Mouse (Mus musculus) retina, adult 2 months (tissue): Measurements from ENCODE around the gene Fbxl15.

Source experiments
- DNase-seq: peaks from one replicate; pipeline ENCODE4 v3.0.0-alpha.2; 2012; ENCODE audit warnings: low read depth, low spot score

Gene Fbxl15

GRCm38 (mm10) chr19:46322996-46323572 lies 4.9 kb upstream of the Fbxl15 start:
- DNase-seq = no peak

DNA sequence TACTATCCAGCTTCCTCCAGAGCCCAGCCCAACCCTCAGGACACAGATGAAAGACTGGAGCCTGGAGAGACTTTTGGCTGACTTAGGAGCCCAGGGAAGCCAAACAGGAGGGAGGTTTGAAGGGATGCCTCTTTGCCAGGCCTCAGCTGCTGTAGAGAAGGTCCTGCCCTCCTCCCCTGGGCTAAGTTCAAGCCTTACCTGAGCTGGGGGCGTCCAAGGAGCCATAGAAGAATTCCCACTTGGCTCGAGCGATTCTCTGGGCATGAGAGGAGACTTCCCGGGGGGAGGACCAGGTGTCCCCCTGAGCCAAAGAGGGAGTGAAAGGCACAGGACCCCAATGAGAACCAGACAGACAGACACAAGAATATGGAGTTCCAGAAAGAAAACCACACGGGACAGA lies 4.3 kb upstream of the Fbxl15 start:
- no peak for DNase-seq

DNA sequence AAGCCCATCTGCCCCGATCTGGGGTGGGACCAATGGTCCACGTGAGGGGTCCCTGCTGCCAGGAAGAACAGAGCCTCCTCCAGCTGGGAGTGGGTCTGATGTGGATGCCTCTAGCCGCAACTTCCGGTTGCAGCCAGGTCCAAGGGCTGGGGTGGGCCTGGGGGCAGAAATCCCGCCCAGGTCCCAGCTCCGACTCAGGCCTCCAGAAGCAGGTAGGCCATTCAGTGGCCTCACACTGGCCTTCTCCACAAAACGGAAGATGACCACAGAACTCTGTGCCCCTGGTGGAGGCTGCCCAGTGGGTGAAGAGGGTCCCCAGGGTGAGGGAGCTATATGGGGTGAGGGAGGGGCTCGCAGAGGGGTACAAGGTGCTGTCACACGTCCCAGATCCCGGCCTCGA lies 3.6 kb upstream of the Fbxl15 start:
- DNase-seq = no peak

DNA sequence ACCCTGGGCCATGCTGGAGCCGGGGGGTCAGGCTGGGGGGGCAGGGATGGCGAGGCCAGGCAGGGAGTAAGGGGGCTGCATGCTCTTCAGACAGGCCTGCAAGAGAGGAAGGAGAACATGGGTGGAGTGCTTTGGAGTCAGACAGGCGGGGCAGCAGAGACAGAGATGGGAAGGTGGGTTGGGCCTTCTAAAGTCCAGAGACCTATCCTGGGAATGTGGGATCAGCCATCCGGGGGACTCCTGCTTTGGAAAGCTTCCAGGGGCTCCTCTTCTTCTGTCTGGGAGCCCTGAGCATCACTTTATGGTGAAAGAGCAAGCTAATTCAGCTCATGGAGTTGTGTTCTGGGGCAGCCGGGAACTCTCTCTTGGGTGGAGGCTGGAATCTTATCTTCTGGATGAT lies 3.1 kb upstream of the Fbxl15 start:
- DNase-seq = no peak

- peak; percentile 73 for DNase-seq
Measured at GRCm38 (mm10) chr19:46326019-46326755, 1.8 kb upstream of the Fbxl15 start.

DNA sequence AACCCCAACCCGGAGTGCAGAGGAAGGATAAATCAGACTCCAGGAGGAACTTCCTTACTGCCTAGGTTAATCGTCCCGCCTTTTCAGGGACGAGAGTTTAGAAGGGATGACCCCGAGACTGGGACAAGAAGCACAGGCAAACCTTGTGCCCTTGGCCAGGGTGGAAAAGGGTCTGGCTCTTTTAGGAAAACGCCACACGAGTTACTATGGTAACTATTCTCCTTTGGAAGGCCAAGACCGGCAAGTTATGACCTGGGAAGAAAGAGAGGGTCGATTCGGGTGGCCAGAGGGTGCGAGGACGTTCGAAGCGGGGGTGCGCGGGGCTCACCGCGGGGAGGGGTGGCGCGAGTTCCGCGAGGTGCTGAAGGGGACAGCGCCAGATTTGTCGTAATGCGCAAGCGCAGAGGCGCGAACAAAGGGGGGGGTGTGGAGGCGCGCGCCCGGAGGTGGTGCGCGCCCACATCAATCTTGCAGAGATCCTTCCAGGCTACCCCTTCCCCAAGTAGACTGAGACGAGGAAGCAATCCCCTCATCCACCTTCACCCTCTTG lies 1.2 kb upstream of the Fbxl15 start, which contains the start of gene Psd:
Gene Psd, minus strand, starts transcription at position 401 of the 550 bp plus-strand sequence.
- no peak for DNase-seq

DNA sequence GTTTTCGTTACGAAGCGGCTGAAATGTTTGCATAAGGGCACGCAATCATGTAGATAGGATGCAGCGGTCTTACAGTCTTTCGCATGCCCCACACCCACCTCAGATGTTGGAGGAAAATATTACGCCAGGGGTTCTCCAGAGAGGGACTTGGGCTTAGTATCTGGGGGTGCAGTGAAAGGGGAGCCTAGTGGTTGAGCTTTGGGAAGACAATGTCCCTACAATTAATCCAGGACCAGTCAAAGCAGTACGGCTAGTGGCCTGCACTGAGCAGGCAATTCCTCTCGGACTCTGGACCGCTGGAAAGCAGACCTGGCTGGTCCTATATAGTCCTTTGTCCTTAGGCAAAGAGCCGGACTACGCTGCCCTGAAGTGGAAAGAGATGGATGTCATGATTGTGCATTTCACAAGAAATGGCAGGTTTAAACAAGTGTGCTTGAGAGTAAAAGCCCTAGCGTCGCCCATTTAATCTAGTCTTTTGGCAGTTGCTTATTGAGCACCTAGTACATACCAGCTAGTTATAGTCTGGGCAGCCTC lies 386 bp upstream of the Fbxl15 start:
- no peak for DNase-seq

DNA sequence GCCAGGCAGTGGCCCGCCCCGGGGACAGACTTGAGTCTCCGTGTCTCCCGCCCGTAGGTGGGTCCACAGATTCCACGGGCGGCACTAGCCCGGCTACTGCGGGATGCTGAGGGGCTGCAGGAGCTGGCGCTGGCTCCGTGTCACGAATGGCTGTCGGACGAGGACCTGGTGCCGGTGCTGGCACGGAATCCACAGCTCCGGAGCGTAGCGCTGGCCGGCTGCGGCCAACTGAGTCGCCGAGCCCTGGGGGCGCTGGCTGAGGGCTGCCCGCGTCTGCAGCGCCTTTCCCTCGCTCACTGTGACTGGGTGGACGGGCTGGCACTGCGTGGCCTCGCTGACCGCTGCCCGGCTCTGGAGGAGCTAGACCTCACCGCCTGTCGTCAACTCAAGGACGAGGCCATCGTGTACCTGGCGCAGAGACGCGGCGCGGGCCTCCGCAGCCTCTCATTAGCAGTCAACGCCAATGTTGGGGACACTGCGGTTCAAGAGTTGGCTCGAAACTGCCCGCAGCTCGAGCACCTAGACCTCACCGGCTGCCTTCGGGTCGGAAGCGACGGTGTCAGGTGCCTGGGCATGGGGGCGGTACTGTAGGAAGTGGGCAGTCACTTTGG lies 1.2 kb downstream of the Fbxl15 start:
- DNase-seq = no peak

- no peak for DNase-seq
Measured at GRCm38 (mm10) chr19:46329951-46330350, 2.0 kb downstream of the Fbxl15 start.

GRCm38 (mm10) chr19:46330696-46331095 lies 2.7 kb downstream of the Fbxl15 start:
- no peak for DNase-seq

GRCm38 (mm10) chr19:46331326-46331725 lies 3.3 kb downstream of the Fbxl15 start:
- DNase-seq = no peak

- no peak for DNase-seq
Measured at GRCm38 (mm10) chr19:46331936-46332335, 4.0 kb downstream of the Fbxl15 start.

- DNase-seq = no peak
Measured at GRCm38 (mm10) chr19:46332721-46333339, 4.8 kb downstream of the Fbxl15 start.

GRCm38 (mm10) chr19:46333906-46334305 lies 5.9 kb downstream of the Fbxl15 start:
- no peak for DNase-seq

- no peak for DNase-seq
Measured at GRCm38 (mm10) chr19:46337719-46338330, 9.8 kb downstream of the Fbxl15 start.

DNA sequence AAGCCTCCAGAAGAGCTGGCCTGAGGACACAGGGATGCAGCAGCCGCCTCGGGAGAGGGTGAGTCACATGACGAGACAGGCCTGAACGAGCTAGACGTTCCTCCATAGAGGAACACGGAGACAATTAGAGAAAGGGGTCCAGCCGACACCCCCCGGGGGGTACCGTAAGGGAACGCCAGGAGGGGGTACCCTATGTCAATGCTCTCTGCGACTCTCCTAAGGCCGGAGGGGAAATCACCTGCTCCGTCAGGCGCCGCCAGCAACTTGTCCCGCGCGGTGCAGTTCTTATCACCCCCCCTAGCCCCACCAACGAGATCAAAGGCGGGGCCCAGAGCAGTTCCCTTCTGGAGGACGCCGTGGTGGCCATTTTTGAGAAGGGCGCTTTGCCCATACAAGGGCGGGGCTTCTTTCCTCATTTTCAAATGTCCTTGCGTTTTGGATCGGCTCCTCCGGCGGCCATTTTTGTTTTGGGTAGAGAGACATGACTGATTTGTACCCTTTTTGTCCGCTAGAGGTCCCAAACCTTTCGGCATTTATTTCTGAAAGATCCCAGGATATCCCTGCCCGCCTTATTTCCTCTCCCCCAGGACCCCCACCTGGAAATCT lies 10.4 kb downstream of the Fbxl15 start, which contains the start of gene Cuedc2:
Gene Cuedc2, minus strand, starts transcription at position 372 of the 606 bp plus-strand sequence.
- peak; percentile 97 for DNase-seq

- DNase-seq = no peak
Measured at GRCm38 (mm10) chr19:46338942-46339286, 10.9 kb downstream of the Fbxl15 start.

- DNase-seq = no peak
Measured at GRCm38 (mm10) chr19:46339287-46339971, 11.4 kb downstream of the Fbxl15 start.

DNA sequence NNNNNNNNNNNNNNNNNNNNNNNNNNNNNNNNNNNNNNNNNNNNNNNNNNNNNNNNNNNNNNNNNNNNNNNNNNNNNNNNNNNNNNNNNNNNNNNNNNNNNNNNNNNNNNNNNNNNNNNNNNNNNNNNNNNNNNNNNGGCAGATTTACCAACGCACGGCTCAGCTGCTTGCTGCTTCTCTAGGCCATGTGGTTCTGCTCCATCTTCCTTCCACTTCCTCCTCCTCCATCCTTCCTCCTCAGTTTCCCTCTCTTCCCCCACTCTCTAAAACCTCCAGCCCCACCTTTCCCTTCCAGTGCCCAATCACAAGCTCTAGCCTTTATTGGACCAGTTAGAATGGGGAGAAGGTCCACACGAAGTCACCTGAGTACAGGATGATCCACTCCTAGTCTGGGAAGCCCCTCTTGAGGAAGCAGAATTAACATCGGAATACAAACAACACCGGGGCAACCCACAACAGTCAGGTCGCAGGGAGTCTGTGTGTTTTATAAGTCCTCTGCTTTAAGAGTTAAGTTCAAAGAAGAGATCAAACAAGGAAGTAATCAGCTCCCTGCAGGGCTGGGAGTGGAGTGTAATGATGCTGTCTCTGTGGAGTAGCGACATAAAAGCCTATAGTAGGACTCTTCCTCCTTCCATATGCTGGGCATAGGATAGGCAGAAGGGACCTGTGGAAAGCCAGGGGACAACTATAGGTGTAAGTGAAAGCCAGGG lies 16.9 kb downstream of the Fbxl15 start:
- DNase-seq = no peak

DNA sequence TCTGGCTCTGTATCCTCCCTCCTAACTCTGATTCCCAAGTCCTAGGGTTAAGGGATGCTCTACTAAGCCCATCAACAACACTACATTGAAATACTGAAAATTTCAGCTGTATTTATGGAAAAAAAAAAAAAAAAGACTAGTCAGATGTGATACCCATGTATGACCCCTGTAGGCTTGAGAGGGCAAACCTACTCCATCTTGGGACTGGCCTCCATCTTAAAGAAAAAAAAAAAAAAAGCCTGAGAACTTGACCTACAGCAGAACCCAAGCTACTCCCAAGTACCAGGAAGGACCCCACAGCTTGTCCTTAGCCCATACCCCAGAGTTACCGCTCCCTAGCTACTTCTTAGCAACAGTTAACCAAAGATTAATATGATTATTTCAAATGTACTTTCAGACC lies 19.2 kb downstream of the Fbxl15 start:
- DNase-seq = no peak
